Mouse (Mus musculus) neural tube, embryonic 15.5 days (tissue): ENCODE data around the gene Spata5. TPM values are rescaled to one million over a fixed set of nuclear protein-coding genes. Genes with fewer than 3 reads are reported as not detected.
A peak's percentile ranks its signal among the peaks of the same experiment; 100 is the strongest.

ENCODE experiments used
- ATAC-seq: fragments of 200-750 bp; cut with Nextera tagmentation; 2 replicates; pipeline ENCODE4 v1.8.0; 2017; ENCODE audit warnings: mild to moderate bottlenecking, moderate TSS enrichment, moderate library complexity; ENCODE audit not compliant: low FRiP score
- H3K27ac ChIP-seq: fragments of 300-500 bp; sonication (generic); replicated peaks from 2 replicates; pipeline ENCODE4 v1.5.1; 2015; ENCODE audit warnings: mild to moderate bottlenecking, inconsistent platforms
- H3K27me3 ChIP-seq: fragments of 300-500 bp; sonication (generic); replicated peaks from 2 replicates; pipeline ENCODE4 v1.6.1; 2015; ENCODE audit warnings: inconsistent platforms
- H3K36me3 ChIP-seq: fragments of 300-500 bp; sonication (generic); 2 replicates; pipeline ENCODE4 v1.6.1; 2015; ENCODE audit warnings: inconsistent platforms
- H3K4me1 ChIP-seq: fragments of 300-500 bp; sonication (generic); 2 replicates; pipeline ENCODE4 v1.6.1; 2015; ENCODE audit warnings: inconsistent platforms
- H3K4me2 ChIP-seq: fragments of 300-500 bp; sonication (generic); 2 replicates; pipeline ENCODE4 v1.6.1; 2015; ENCODE audit warnings: inconsistent platforms, mild to moderate bottlenecking, moderate library complexity
- H3K4me3 ChIP-seq: fragments of 300-500 bp; sonication (generic); replicated peaks from 2 replicates; pipeline ENCODE4 v1.5.1; 2015; ENCODE audit warnings: mild to moderate bottlenecking, inconsistent platforms
- H3K9ac ChIP-seq: fragments of 300-500 bp; sonication (generic); replicated peaks from 2 replicates; pipeline ENCODE4 v1.6.1; 2015; ENCODE audit warnings: mild to moderate bottlenecking, inconsistent platforms
- H3K9me3 ChIP-seq: fragments of 300-500 bp; sonication (generic); replicated peaks from 2 replicates; pipeline ENCODE4 v1.6.1; 2016; ENCODE audit warnings: inconsistent platforms
- WGBS: fragments of 180-500 bp; shearing (Covaris S2); methylation state at CpG from one replicate; pipeline ENCODE4 v1.1.7; 2015; ENCODE audit warnings: mixed read lengths; 5-methylcytosine and 5-hydroxymethylcytosine counted together
- polyA plus RNA-seq: library from polyadenylated mRNA; unstranded; fragments of >200 nt; fragmentation: Nextera tagmentation; extraction: Ambion mirVana; gene quantifications from 2 replicates; pipeline ENCODE4 v1.2.1, GENCODE M21; 2015

Gene Spata5
- 29.5 and 31.7 TPM in 2 replicates for polyA plus RNA-seq

- H3K9ac ChIP-seq, result peak within 1 kb of the TSS; percentile 85
- peak; percentile 96 for ATAC-seq
- peak within 1 kb of the TSS; percentile 95 for H3K27ac ChIP-seq
- H3K9me3 ChIP-seq, result no peaks in the 10 kb centered on the region
- 1% methylated on average over 49 of the region's 50 CpGs for WGBS
- peaks cover 21% of the 10 kb centered on the region for H3K4me1 ChIP-seq
- no peaks in the 10 kb centered on the region for H3K36me3 ChIP-seq
- H3K4me3 ChIP-seq, result peak within 1 kb of the TSS; percentile 74
- H3K27me3 ChIP-seq, result no peaks in the 10 kb centered on the region
- H3K4me2 ChIP-seq, result peak within 1 kb of the TSS; percentile 79
Measured at GRCm38 (mm10) chr3:37419458-37419991, at the start of gene Spata5. TSS of gene Spata5 (plus strand) at chr3:37419896.

DNA sequence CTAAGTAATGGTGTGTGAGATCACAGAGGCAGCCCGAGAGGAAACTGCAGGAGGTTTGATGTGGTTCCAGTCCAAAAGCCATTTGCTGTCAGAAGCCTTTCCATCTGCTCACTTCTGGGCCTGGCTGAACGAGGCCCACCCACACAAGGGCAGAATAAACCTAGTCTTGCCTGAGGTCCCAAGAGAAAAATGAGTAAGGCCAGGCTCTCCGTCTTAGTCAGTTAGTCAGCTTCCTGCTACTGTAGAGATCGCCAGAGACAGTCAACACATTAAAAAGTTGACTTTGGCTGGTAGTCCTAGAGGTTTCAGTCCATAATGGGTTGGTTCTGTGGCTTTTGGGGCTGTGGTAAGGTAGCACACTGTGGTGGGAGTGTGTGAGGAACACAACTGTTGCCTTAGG is 49.3 kb upstream of the Spata5 start:
- H3K4me3 ChIP-seq, result no peak overlapping the region
- H3K36me3 ChIP-seq, result no peaks in the 10 kb centered on the region
- no peak overlapping the region for H3K27ac ChIP-seq
- H3K9ac ChIP-seq, result no peak overlapping the region
- no peaks in the 10 kb centered on the region for H3K4me1 ChIP-seq
- no peaks in the 10 kb centered on the region for H3K9me3 ChIP-seq
- H3K27me3 ChIP-seq, result no peaks in the 10 kb centered on the region
- ATAC-seq, result no peak
- WGBS, result 73% methylated on average over 4 of the region's 4 CpGs
- no peak overlapping the region for H3K4me2 ChIP-seq

DNA sequence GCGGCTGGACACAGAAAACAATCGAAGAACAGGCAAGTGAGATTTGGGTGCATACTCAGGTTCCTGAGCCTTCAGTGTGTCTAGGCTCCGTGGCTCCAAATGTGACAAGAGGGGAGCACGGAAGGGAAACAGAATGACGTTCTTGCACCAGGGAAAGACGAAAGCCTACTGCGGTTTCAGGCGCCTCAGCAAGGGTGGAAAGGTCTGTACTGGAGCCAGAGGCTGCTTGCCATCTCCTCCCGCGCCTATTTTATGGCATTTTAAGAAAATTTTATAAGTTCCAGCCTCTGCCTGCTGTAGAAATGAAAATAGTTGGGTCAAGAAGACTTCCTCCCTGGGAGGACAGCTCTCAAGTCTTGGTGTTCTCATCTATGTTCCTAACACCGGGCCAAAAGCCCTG is 46.0 kb upstream of the Spata5 start:
- 92% methylated on average over 11 of the region's 11 CpGs for WGBS
- no peak overlapping the region for H3K4me3 ChIP-seq
- no peak for ATAC-seq

DNA sequence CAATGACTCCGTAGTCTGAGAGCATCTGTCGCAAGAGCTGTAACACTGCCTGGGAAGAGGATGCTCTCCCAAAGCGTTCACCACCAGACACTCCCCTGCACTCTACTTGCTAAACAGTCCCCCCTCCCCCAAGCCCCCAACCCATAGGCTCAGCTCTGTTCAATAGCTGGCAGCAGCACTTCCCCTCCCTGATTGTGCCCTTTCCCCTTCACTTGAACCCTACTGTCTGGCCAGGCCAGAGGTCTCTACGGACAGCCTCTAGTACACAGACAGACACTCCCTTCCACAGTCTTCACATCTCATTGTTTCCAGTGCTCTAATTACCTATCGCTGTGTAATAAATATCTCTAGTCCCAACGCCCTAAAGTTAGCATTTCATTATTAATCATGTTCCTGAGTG is 41.8 kb upstream of the Spata5 start:
- Histone ChIP-seq H3K36me3 (no peaks in the 10 kb centered on the region), H3K9me3 (no peaks in the 10 kb centered on the region), H3K4me2 (no peak overlapping the region), H3K9ac (no peak overlapping the region), H3K4me3 (no peak overlapping the region), H3K4me1 (no peaks in the 10 kb centered on the region), H3K27me3 (no peaks in the 10 kb centered on the region), H3K27ac (no peak overlapping the region)
- 48% methylated on average over 6 of the region's 6 CpGs for WGBS
- no peak for ATAC-seq

More for the DNA sequence above, 46.0 kb upstream of the Spata5 start:
- no peaks in the 10 kb centered on the region for H3K4me1 ChIP-seq
- no peaks in the 10 kb centered on the region for H3K36me3 ChIP-seq
- H3K27ac ChIP-seq, result no peak overlapping the region
- H3K27me3 ChIP-seq, result no peaks in the 10 kb centered on the region
- H3K4me2 ChIP-seq, result no peak overlapping the region
- no peaks in the 10 kb centered on the region for H3K9me3 ChIP-seq
- H3K9ac ChIP-seq, result no peak overlapping the region

GRCm38 (mm10) chr3:37378412-37378811 is 41.3 kb upstream of the Spata5 start:
- WGBS, result 69% methylated on average over 6 of the region's 6 CpGs
- Histone ChIP-seq H3K36me3 (no peaks in the 10 kb centered on the region), H3K27ac (no peak overlapping the region), H3K4me3 (no peak overlapping the region), H3K4me1 (no peaks in the 10 kb centered on the region), H3K9ac (no peak overlapping the region), H3K27me3 (no peaks in the 10 kb centered on the region), H3K4me2 (no peak overlapping the region), H3K9me3 (no peaks in the 10 kb centered on the region)
- ATAC-seq, result no peak

- no peak overlapping the region for H3K4me2 ChIP-seq
- 85% methylated on average over 14 of the region's 14 CpGs for WGBS
Measured at GRCm38 (mm10) chr3:37379201-37379600, 40.5 kb upstream of the Spata5 start.

GRCm38 (mm10) chr3:37379930-37380881 is 39.5 kb upstream of the Spata5 start:
- 72% methylated on average over 18 of the region's 18 CpGs for WGBS

More at GRCm38 (mm10) chr3:37379201-37379600, 40.5 kb upstream of the Spata5 start:
- Histone ChIP-seq H3K9ac (no peak overlapping the region), H3K4me3 (no peak overlapping the region), H3K9me3 (no peaks in the 10 kb centered on the region), H3K4me1 (no peaks in the 10 kb centered on the region), H3K27me3 (no peaks in the 10 kb centered on the region), H3K27ac (no peak overlapping the region), H3K36me3 (no peaks in the 10 kb centered on the region)
- no peak for ATAC-seq

DNA sequence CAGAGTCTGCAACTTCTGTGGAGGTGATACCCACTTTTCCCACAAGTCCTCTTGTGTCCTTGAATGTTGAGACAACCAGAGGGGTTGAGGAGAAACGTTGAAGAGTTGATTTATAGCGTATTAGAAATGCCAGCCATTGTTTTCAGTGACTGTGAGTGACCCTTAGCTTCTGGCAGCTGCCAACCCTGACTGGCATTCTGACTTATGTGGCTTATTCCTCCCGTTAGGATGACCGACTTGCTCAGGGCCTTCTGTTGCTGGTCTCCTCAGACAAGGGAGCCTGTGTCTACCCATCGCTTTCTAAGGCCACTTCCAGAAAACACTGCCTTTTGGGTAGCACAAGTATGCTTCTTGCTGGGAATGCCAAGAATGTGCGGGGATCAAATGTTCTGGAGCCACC is 38.2 kb upstream of the Spata5 start:
- ATAC-seq, result no peak
- Histone ChIP-seq H3K27ac (no peak overlapping the region), H3K36me3 (no peaks in the 10 kb centered on the region), H3K4me2 (no peak overlapping the region), H3K9me3 (no peaks in the 10 kb centered on the region), H3K27me3 (no peaks in the 10 kb centered on the region), H3K4me3 (no peak overlapping the region), H3K9ac (no peak overlapping the region), H3K4me1 (no peaks in the 10 kb centered on the region)
- WGBS, result 60% methylated on average over 6 of the region's 6 CpGs

More at GRCm38 (mm10) chr3:37379930-37380881, 39.5 kb upstream of the Spata5 start:
- ATAC-seq, result peak; percentile 26; the same call in 1 of the 2 replicates
- H3K36me3 ChIP-seq, result no peaks in the 10 kb centered on the region
- H3K27me3 ChIP-seq, result no peaks in the 10 kb centered on the region
- H3K4me3 ChIP-seq, result no peak overlapping the region
- H3K9me3 ChIP-seq, result no peaks in the 10 kb centered on the region
- H3K27ac ChIP-seq, result peak overlapping the region; percentile 56; the same call in 1 of the 2 replicates
- H3K4me2 ChIP-seq, result no peak overlapping the region
- H3K9ac ChIP-seq, result no peak overlapping the region
- H3K4me1 ChIP-seq, result no peaks in the 10 kb centered on the region

GRCm38 (mm10) chr3:37383096-37383765 is 36.5 kb upstream of the Spata5 start:
- Histone ChIP-seq H3K4me1 (no peaks in the 10 kb centered on the region), H3K9me3 (no peaks in the 10 kb centered on the region), H3K4me3 (no peak overlapping the region), H3K9ac (no peak overlapping the region), H3K4me2 (no peak overlapping the region), H3K36me3 (no peaks in the 10 kb centered on the region), H3K27ac (no peak overlapping the region), H3K27me3 (no peaks in the 10 kb centered on the region)
- 77% methylated on average over 6 of the region's 6 CpGs for WGBS
- ATAC-seq, result no peak

DNA sequence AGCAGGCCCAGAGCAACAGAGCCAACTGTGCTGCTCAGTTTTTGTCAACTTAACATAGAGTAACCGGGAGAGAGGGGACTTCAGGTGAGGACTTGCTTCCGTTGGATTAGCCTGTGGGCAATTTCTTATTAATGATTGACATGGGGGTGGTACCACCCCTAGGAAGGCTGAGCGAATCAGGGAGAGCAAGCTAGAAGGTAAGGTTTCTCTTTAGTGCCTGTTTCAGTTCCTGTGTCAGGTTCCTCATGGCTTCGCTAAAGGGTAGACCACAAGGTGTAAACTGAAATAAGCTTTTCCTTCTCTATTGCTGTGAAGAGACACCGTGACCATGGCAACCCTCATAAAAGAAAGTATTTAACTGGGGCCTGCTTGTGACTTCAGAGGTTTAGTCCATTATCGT is 32.4 kb upstream of the Spata5 start:
- no peaks in the 10 kb centered on the region for H3K27me3 ChIP-seq
- no peak overlapping the region for H3K9ac ChIP-seq
- H3K4me2 ChIP-seq, result no peak overlapping the region
- peaks cover 3% of the 10 kb centered on the region; the same call in 1 of the 2 replicates for H3K9me3 ChIP-seq
- H3K27ac ChIP-seq, result no peak overlapping the region
- no peak for ATAC-seq
- 90% methylated on average over 6 of the region's 6 CpGs for WGBS
- no peaks in the 10 kb centered on the region for H3K4me1 ChIP-seq
- no peaks in the 10 kb centered on the region for H3K36me3 ChIP-seq
- H3K4me3 ChIP-seq, result no peak overlapping the region

DNA sequence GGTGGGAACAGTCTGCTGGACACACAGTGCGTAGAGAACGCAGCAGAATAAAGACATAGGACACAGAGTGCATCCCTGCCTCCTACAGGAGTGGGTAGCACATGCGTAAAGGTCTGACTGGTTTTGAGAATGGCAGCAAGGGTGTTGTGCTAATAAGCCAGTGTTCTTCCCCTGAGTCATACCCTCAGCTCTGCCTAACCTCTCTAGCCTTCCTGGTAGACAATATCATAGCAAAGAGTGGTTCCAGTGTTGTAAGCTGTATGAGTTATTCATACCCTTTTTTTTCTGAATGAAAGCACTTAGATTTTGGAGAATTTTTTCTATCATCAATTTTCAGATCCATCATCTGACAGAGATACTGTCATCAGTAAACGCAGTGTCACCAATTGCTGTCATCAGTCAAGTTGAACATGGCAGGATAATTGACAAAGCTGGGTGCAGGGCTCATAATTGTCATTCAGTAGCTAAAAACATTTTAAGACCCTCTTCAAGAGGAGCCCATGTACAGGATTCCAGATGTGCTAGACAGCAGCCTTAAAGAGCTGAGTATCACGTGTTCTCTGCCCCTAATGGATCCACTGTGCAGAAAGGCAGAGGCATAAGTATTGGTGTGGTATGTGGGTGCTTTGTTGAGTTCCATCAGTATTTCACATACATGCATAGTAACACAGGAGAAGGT is 22.6 kb upstream of the Spata5 start:
- H3K27ac ChIP-seq, result no peak overlapping the region
- no peaks in the 10 kb centered on the region for H3K36me3 ChIP-seq
- no peak overlapping the region for H3K4me2 ChIP-seq
- H3K9ac ChIP-seq, result no peak overlapping the region
- H3K4me1 ChIP-seq, result no peaks in the 10 kb centered on the region
- H3K27me3 ChIP-seq, result no peaks in the 10 kb centered on the region
- no peaks in the 10 kb centered on the region for H3K9me3 ChIP-seq
- H3K4me3 ChIP-seq, result no peak overlapping the region
- no peak for ATAC-seq
- 95% methylated on average over 5 of the region's 5 CpGs for WGBS
